ENCODE assay signal across 30 mouse cellular contexts in the genomic region with DNA sequence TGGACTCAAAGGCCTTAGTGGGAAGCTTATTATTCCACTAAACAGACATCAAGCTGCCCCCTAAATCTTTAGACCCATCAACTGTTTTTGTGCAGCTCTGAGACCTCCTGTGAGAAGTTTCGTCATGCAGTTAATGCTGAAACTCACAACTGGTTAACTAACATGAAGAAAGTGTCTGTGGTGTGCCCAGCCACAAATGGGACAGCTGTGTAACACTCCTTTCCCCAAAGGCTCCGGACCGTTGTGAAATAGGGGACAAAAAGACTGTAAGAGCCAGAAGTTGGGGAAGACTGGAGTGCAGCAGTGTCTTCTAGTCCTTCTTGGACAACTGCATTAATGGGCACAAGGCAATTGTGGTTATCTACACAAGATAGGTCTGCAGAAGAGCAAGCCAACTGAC. TPM values are rescaled to one million over a fixed set of nuclear protein-coding genes. Genes with fewer than 3 reads are reported as not detected.
DNase-seq lines count a peak whose midpoint lies in the region; ATAC-seq and TF ChIP-seq lines count a peak whose summit lies in the region.
"Had no signal": no experiment of that assay in that cellular context is flagged by ENCODE, and none has a peak within 500 bp of the region (broad histone marks: within the 10 kb centered on the region; RNA-seq: fewer than 3 reads in every experiment).

No protein-coding gene starts in this region.

- peak; percentile 26 for DNase-seq in liver, postnatal 0 days
- DNase-seq in liver, embryonic 11.5 days (ENCODE audit: low spot score), result no peak
- no peak for DNase-seq in adrenal gland, postnatal 14 days
- no peak for DNase-seq in left cerebral cortex, postnatal 4 days
- DNase-seq: adrenal gland, adult 8-10 months; adrenal gland, postnatal 36 days; B cell, adult 2 months; cerebellum, adult 11 months; cerebellum, adult 2 months; cerebellum, adult 9-11 months; cerebellum, postnatal 25 days; embryo, embryonic 11 days; gastrocnemius, postnatal 10 days; heart, adult 2 months; heart, postnatal 14 days; heart, postnatal 4 days had no signal

- no peak for TF ChIP-seq CTCF in liver, postnatal 0 days (IDR thresholded peaks at IDR 0.05; ENCODE audit: low read depth)

- no peak overlapping the region for H3K27ac ChIP-seq in liver, postnatal 0 days (ENCODE audit: low read depth)
- no peak overlapping the region for H3K27ac ChIP-seq in liver, embryonic 11.5 days (ENCODE audit: low read depth, low read length)
- H3K27ac ChIP-seq: embryonic facial prominence, embryonic 10.5 days; embryonic facial prominence, embryonic 13.5 days; forebrain, embryonic 12.5 days; forebrain, embryonic 15.5 days; heart, adult 2 months; heart, embryonic 10.5 days; heart, embryonic 13.5 days; hindbrain, embryonic 13.5 days; intestine, embryonic 15.5 days had no signal

- no peaks in the 10 kb centered on the region for H3K9me3 ChIP-seq in liver, postnatal 0 days (ENCODE audit: low read length)
- H3K9me3 ChIP-seq in liver, embryonic 11.5 days (ENCODE audit: control insufficient read depth, low read length), result no peaks in the 10 kb centered on the region
- H3K9me3 ChIP-seq: embryonic facial prominence, embryonic 10.5 days; embryonic facial prominence, embryonic 13.5 days; forebrain, embryonic 12.5 days; forebrain, embryonic 15.5 days; heart, embryonic 10.5 days; heart, embryonic 13.5 days; hindbrain, embryonic 13.5 days; intestine, embryonic 15.5 days had no signal

- no peaks in the 10 kb centered on the region for H3K27me3 ChIP-seq in liver, postnatal 0 days (ENCODE audit: insufficient read depth, low read length)
- no peaks in the 10 kb centered on the region for H3K27me3 ChIP-seq in liver, embryonic 11.5 days (replicated peaks; ENCODE audit: control insufficient read depth, insufficient read depth, low read length)
- H3K27me3 ChIP-seq: CH12.LX; embryonic facial prominence, embryonic 13.5 days; forebrain, embryonic 12.5 days; forebrain, embryonic 15.5 days; heart, embryonic 13.5 days; hindbrain, embryonic 13.5 days; intestine, embryonic 15.5 days had no signal

- no peak overlapping the region for H3K4me3 ChIP-seq in liver, postnatal 0 days (ENCODE audit: low read depth, low read length)
- H3K4me3 ChIP-seq in liver, embryonic 11.5 days (ENCODE audit: low read depth, low read length), result no peak overlapping the region
- H3K4me3 ChIP-seq: embryonic facial prominence, embryonic 10.5 days; embryonic facial prominence, embryonic 13.5 days; erythroblast, embryonic 14.5 days; forebrain, embryonic 12.5 days; forebrain, embryonic 15.5 days; heart, adult 2 months; heart, embryonic 10.5 days; heart, embryonic 13.5 days; hindbrain, embryonic 13.5 days; intestine, embryonic 15.5 days had no signal

- H3K4me1 ChIP-seq in liver, postnatal 0 days (ENCODE audit: insufficient read depth), result no peaks in the 10 kb centered on the region
- H3K4me1 ChIP-seq in liver, embryonic 11.5 days (replicated peaks; ENCODE audit: control insufficient read depth, insufficient read depth, low read length), result peaks cover 4% of the 10 kb centered on the region; the same call in 1 of the 2 replicates
- H3K4me1 ChIP-seq: embryonic facial prominence, embryonic 10.5 days; forebrain, embryonic 12.5 days; forebrain, embryonic 15.5 days; heart, embryonic 10.5 days; heart, embryonic 13.5 days; hindbrain, embryonic 13.5 days; intestine, embryonic 15.5 days had no signal

- ATAC-seq in liver, postnatal 0 days, result 0 out of 2 replicates have a peak, but pooled peaks have one; percentile 12
- ATAC-seq in liver, embryonic 11.5 days (replicated peaks; ENCODE audit: low FRiP score), result no peak
- ATAC-seq in common myeloid progenitor, adult 5-6 weeks (replicated peaks; ENCODE audit: low read depth, poor library complexity, severe bottlenecking), result peak; percentile 43; the same call in 1 of the 2 replicates
- peak; percentile 75 for ATAC-seq in megakaryocyte, adult 5-6 weeks (ENCODE audit: poor library complexity, severe bottlenecking)
- ATAC-seq in frontal cortex, adult (ENCODE audit: low TSS enrichment), result no peak
- ATAC-seq: forebrain, embryonic 15.5 days; hindbrain, embryonic 16.5 days; intestine, embryonic 15.5 days had no signal

- intact Hi-C loops in left cerebral cortex, postnatal 4 days (cut with DNase I), result loop anchor here (10.0 kb wide), 1 partner anchor 243 kb away; no protein-coding TSS in a partner anchor

- no peak for TF ChIP-seq EP300 in liver, postnatal 0 days (IDR thresholded peaks at IDR 0.05; ENCODE audit: low read depth)

- H3K9ac ChIP-seq in liver, postnatal 0 days (replicated peaks), result no peak overlapping the region
- H3K9ac ChIP-seq in liver, embryonic 11.5 days (ENCODE audit: low read depth, low read length), result no peak overlapping the region
- H3K9ac ChIP-seq: embryonic facial prominence, embryonic 13.5 days; forebrain, embryonic 12.5 days; forebrain, embryonic 15.5 days; heart, embryonic 13.5 days; hindbrain, embryonic 13.5 days; intestine, embryonic 15.5 days had no signal

- H3K36me3 ChIP-seq in liver, postnatal 0 days (replicated peaks; ENCODE audit: insufficient read depth, low read length), result peaks cover 4% of the 10 kb centered on the region
- H3K36me3 ChIP-seq in liver, embryonic 11.5 days (ENCODE audit: control insufficient read depth, insufficient read depth, low read length), result no peaks in the 10 kb centered on the region
- H3K36me3 ChIP-seq: intestine, embryonic 15.5 days had no signal

- H3K4me2 ChIP-seq in liver, postnatal 0 days (ENCODE audit: low read depth, low read length), result no peak overlapping the region
- H3K4me2 ChIP-seq in liver, embryonic 11.5 days, result no peak overlapping the region
- H3K4me2 ChIP-seq: embryonic facial prominence, embryonic 13.5 days; forebrain, embryonic 12.5 days; forebrain, embryonic 15.5 days; heart, embryonic 13.5 days; hindbrain, embryonic 13.5 days; intestine, embryonic 15.5 days had no signal

- 74% methylated on average over 3 of the region's 3 CpGs for WGBS in liver, postnatal 0 days (ENCODE audit: insufficient replicate concordance)
- WGBS in liver, embryonic 11.5 days, result 78% methylated on average over 3 of the region's 3 CpGs

RNA-seq across cellular contexts. Expression of a gene that starts 47.0 kb away (rescaled TPM):
- 2.8 and 3.2 TPM in 2 replicates for polyA plus RNA-seq in liver, postnatal 0 days (2015; fragmentation: Nextera tagmentation; extraction: Ambion mirVana)
- polyA plus RNA-seq in liver, embryonic 11.5 days (2014; fragmentation: Nextera tagmentation; extraction: Ambion mirVana), result 10.0 and 10.9 TPM in 2 replicates
- 23.0 and 23.9 TPM in 2 replicates for total RNA-seq in common myeloid progenitor, adult 5-6 weeks (2017)
- total RNA-seq in megakaryocyte, adult 5-6 weeks (2015), result 8.0 and 10.8 TPM in 2 replicates
- total RNA-seq in megakaryocyte, adult 5-6 weeks (2017), result 13.7 and 15.2 TPM in 2 replicates
- 23.2 and 25.6 TPM in 2 replicates for total RNA-seq in adrenal gland, postnatal 14 days (2021)
- total RNA-seq in left cerebral cortex, postnatal 4 days (2021), result 10 to 100 TPM in 1 of 2 experiments, 1 to 10 TPM in 1; 9.3 to 10.4 TPM

RNA-seq across cellular contexts. Expression of a gene that starts 47.1 kb away (rescaled TPM):
- 86.5 and 88.3 TPM in 2 replicates for polyA plus RNA-seq in liver, postnatal 0 days (2015; fragmentation: Nextera tagmentation; extraction: Ambion mirVana)
- 200 and 213 TPM in 2 replicates for polyA plus RNA-seq in liver, embryonic 11.5 days (2014; fragmentation: Nextera tagmentation; extraction: Ambion mirVana)
- total RNA-seq in common myeloid progenitor, adult 5-6 weeks (2017), result 723 and 854 TPM in 2 replicates
- 263 and 290 TPM in 2 replicates for total RNA-seq in megakaryocyte, adult 5-6 weeks (2015)
- 541 and 545 TPM in 2 replicates for total RNA-seq in megakaryocyte, adult 5-6 weeks (2017)
- 46.1 and 52.4 TPM in 2 replicates for total RNA-seq in adrenal gland, postnatal 14 days (2021)
- total RNA-seq in left cerebral cortex, postnatal 4 days (2021), result 10 to 100 TPM; 17.9 to 18.2 TPM

Comparison
In these comparisons a context has a peak if more than half of its experiments do, and no peak if none do; other contexts are left out.
1. ATAC-seq: peak in liver, postnatal 0 days (single experiment), common myeloid progenitor, adult 5-6 weeks (single experiment) and megakaryocyte, adult 5-6 weeks (single experiment); none in liver, embryonic 11.5 days (single experiment) and frontal cortex, adult (single experiment).